Mouse (Mus musculus): Measurements from ENCODE around the gene Gga1.

Gga1 gene

DNA sequence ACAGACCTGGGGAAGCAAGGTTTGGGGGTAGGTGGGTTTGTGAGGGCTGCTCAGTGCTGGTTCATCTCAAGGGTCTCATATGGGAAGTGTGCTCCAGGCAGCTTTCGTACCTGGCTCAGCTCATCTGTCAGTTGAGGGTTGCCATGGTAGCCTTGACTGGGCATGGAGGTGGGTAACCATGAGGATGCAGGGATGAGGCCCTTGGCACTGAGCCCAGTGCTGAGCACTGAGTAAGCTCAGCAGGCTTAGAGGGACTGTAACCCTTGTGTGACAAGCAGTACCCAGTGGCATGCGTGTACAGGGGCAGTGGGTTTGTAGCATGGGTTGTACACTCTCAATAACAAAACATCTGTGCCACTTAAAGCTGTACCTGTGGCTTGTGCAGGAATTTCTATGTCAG, 61.0 kb downstream of the Gga1 start:
- no peak for DNase-seq (ENCODE audit: extremely low spot score)

GRCm38 (mm10) chr15:78940325-78940724, 63.3 kb downstream of the Gga1 start:
- no peak for DNase-seq (ENCODE audit: extremely low spot score)

DNA sequence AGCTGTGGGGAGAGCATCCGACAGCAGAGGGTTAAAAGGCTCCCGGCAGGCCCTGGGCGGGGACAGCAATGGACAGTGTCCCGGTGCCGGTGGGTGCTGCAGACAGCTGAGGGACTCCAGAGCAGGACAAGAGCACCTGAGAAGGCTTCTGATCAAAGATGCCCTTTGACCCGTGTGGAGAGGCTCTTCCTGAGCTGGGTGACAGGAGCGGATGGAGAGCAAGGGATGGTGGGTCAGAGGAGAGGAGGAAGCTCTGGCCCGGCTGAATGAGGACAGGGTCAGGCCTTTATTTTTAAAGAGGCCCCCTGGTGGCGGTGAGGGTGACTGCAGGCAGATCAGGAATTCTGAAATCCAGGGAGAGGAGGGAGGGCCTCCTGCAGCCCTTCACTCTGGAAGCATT, 65.7 kb downstream of the Gga1 start:
- peak; percentile 87 for DNase-seq (ENCODE audit: extremely low spot score)

All from embryo, embryonic 9.5 days (tissue).